Mouse (Mus musculus): ENCODE data around the gene Rbpj.

DNA sequence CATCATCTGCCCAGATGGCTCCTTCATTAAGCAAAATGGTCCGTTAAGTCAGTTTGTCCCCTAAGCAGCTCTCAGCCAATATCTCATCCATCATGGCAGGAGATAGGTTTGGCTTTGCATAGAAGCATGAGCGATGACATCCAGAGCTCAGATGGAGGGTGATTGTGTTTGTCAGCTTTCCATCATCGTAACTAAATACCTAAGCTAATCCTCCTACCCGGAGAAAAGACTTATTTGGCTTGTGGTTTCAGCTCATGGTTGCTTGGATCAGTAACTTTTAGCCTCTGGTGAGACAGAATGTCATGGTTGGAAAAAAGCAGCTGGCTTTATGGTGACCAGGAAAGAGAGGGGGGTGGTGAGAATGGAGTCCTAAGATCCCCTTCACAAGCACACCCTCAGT lies 33.5 kb upstream of the Rbpj start:
- TF ChIP-seq POLR2A (IDR thresholded peaks at IDR 0.05; ENCODE audit: borderline replicate concordance, extremely low read depth, low read depth, low read length) (no peak), CTCF (IDR thresholded peaks at IDR 0.05; ENCODE audit: insufficient read depth, low read length) (no peak)
